Mouse (Mus musculus) hindbrain, embryonic 10.5 days (tissue): ENCODE data around the gene Ap3b1. TPM values are rescaled to one million over a fixed set of nuclear protein-coding genes. Genes with fewer than 3 reads are reported as not detected.
"Not testable (repeated sequence)": the region's sequence is repeated elsewhere in the genome, so short reads cannot be mapped to it uniquely, and the experiment has no call there.

Source experiments
- DNase-seq: peaks from one replicate; pipeline ENCODE4 v3.0.0-alpha.2; 2017; ENCODE audit warnings: low spot score
- H3K27ac ChIP-seq: fragments of 300-500 bp; sonication (generic); 2 replicates; pipeline ENCODE4 v1.5.1; 2016; ENCODE audit warnings: mild to moderate bottlenecking, moderate library complexity
- H3K27me3 ChIP-seq: fragments of 300-500 bp; sonication (generic); 2 replicates; pipeline ENCODE4 v1.6.1; 2016; ENCODE audit warnings: mild to moderate bottlenecking; ENCODE audit not compliant: poor library complexity, insufficient read depth, severe bottlenecking
- H3K36me3 ChIP-seq: fragments of 300-500 bp; sonication (generic); 2 replicates; pipeline ENCODE4 v1.6.1; 2016; ENCODE audit warnings: mild to moderate bottlenecking, moderate library complexity
- H3K4me1 ChIP-seq: fragments of 300-500 bp; sonication (generic); replicated peaks from 2 replicates; pipeline ENCODE4 v1.6.1; 2016; ENCODE audit warnings: mild to moderate bottlenecking
- H3K4me3 ChIP-seq: fragments of 300-500 bp; sonication (generic); 2 replicates; pipeline ENCODE4 v1.5.1; 2016; ENCODE audit warnings: mild to moderate bottlenecking, moderate library complexity
- H3K9me3 ChIP-seq: fragments of 300-500 bp; sonication (generic); 2 replicates; pipeline ENCODE4 v1.6.1; 2016; ENCODE audit warnings: mild to moderate bottlenecking, moderate library complexity
- WGBS: fragments of 180-500 bp; shearing (Covaris S2); methylation state at CpG from one replicate; pipeline ENCODE4 v1.1.7; 2016; 5-methylcytosine and 5-hydroxymethylcytosine counted together
- polyA plus RNA-seq: library from polyadenylated mRNA; unstranded; fragments of >200 nt; fragmentation: Nextera tagmentation; extraction: Ambion mirVana; gene quantifications from 2 replicates; pipeline ENCODE4 v1.2.1, GENCODE M21; 2016

Gene Ap3b1
- polyA plus RNA-seq, result 32.7 and 36.8 TPM in 2 replicates

- peaks cover 4% of the 10 kb centered on the region; the same call in 1 of the 2 replicates for H3K36me3 ChIP-seq
- H3K9me3 ChIP-seq, result no peaks in the 10 kb centered on the region
- peaks cover 25% of the 10 kb centered on the region for H3K4me1 ChIP-seq
- H3K27me3 ChIP-seq, result no peaks in the 10 kb centered on the region
- peak; percentile 91 for DNase-seq
- peak within 1 kb of the TSS; percentile 83 for H3K4me3 ChIP-seq
- H3K27ac ChIP-seq, result peak within 1 kb of the TSS; percentile 94
- under 1% methylated on average over 79 of the region's 79 CpGs for WGBS
Measured at GRCm38 (mm10) chr13:94358401-94359265, at the start of gene Ap3b1. Ap3b1 (plus strand) TSS chr13:94358960.

GRCm38 (mm10) chr13:94312812-94313211 lies 45.9 kb upstream of the Ap3b1 start:
- H3K4me1 ChIP-seq, H3K4me3 ChIP-seq, DNase-seq, H3K36me3 ChIP-seq, H3K27me3 ChIP-seq, H3K9me3 ChIP-seq, H3K27ac ChIP-seq: not testable (repeated sequence)
- 94% methylated on average over 8 of the region's 8 CpGs for WGBS

GRCm38 (mm10) chr13:94316975-94317511 lies 41.7 kb upstream of the Ap3b1 start:
- H3K9me3 ChIP-seq, result peaks cover 8% of the 10 kb centered on the region; the same call in 1 of the 2 replicates
- no peak for DNase-seq
- no peak overlapping the region for H3K27ac ChIP-seq
- H3K4me1 ChIP-seq, result peaks cover 7% of the 10 kb centered on the region
- H3K36me3 ChIP-seq, result no peaks in the 10 kb centered on the region
- H3K4me3 ChIP-seq, result no peak overlapping the region
- 57% methylated on average over 10 of the region's 10 CpGs for WGBS
- H3K27me3 ChIP-seq, result no peaks in the 10 kb centered on the region

GRCm38 (mm10) chr13:94321094-94321792 lies 37.5 kb upstream of the Ap3b1 start:
- no peak overlapping the region for H3K4me3 ChIP-seq
- H3K27me3 ChIP-seq, result no peaks in the 10 kb centered on the region
- DNase-seq, result no peak
- 85% methylated on average over 1 of the region's 1 CpGs for WGBS
- H3K9me3 ChIP-seq, result peaks cover 21% of the 10 kb centered on the region; the same call in 1 of the 2 replicates
- H3K4me1 ChIP-seq, result peaks cover 7% of the 10 kb centered on the region
- no peak overlapping the region for H3K27ac ChIP-seq
- H3K36me3 ChIP-seq, result no peaks in the 10 kb centered on the region

- 90% methylated on average over 4 of the region's 4 CpGs for whole genome bisulfite sequencing
- peaks cover 2% of the 10 kb centered on the region; the same call in 1 of the 2 replicates for H3K4me1 ChIP-seq
Measured at GRCm38 (mm10) chr13:94322475-94322874, 36.3 kb upstream of the Ap3b1 start.

GRCm38 (mm10) chr13:94328063-94328462 lies 30.7 kb upstream of the Ap3b1 start:
- DNase-seq, result no peak
- Histone ChIP-seq H3K4me1 (no peaks in the 10 kb centered on the region), H3K36me3 (no peaks in the 10 kb centered on the region), H3K4me3 (no peak overlapping the region), H3K27me3 (no peaks in the 10 kb centered on the region), H3K27ac (no peak overlapping the region), H3K9me3 (peaks cover 13% of the 10 kb centered on the region; the same call in 1 of the 2 replicates)
- 70% methylated on average over 3 of the region's 3 CpGs for WGBS

More at GRCm38 (mm10) chr13:94322475-94322874, 36.3 kb upstream of the Ap3b1 start:
- Histone ChIP-seq H3K27ac (no peak overlapping the region), H3K9me3 (peaks cover 21% of the 10 kb centered on the region; the same call in 1 of the 2 replicates), H3K27me3 (no peaks in the 10 kb centered on the region), H3K4me3 (no peak overlapping the region), H3K36me3 (no peaks in the 10 kb centered on the region)
- DNase-seq, result no peak

GRCm38 (mm10) chr13:94329005-94329404 lies 29.8 kb upstream of the Ap3b1 start:
- H3K27ac ChIP-seq, H3K27me3 ChIP-seq, H3K9me3 ChIP-seq, H3K4me1 ChIP-seq, H3K4me3 ChIP-seq, DNase-seq, H3K36me3 ChIP-seq: not testable (repeated sequence)
- 89% methylated on average over 6 of the region's 6 CpGs for WGBS

GRCm38 (mm10) chr13:94330392-94330979 lies 28.3 kb upstream of the Ap3b1 start:
- H3K36me3 ChIP-seq, result no peaks in the 10 kb centered on the region
- DNase-seq, result no peak
- WGBS, result 91% methylated on average over 3 of the region's 3 CpGs

GRCm38 (mm10) chr13:94338357-94338756 lies 20.4 kb upstream of the Ap3b1 start:
- Histone ChIP-seq H3K9me3 (no peaks in the 10 kb centered on the region), H3K36me3 (no peaks in the 10 kb centered on the region), H3K4me1 (no peaks in the 10 kb centered on the region), H3K27ac (no peak overlapping the region), H3K4me3 (no peak overlapping the region), H3K27me3 (no peaks in the 10 kb centered on the region)
- DNase-seq, result no peak
- 89% methylated on average over 3 of the region's 3 CpGs for WGBS

More at GRCm38 (mm10) chr13:94330392-94330979, 28.3 kb upstream of the Ap3b1 start:
- H3K27ac ChIP-seq, result no peak overlapping the region
- H3K9me3 ChIP-seq, result no peaks in the 10 kb centered on the region
- no peaks in the 10 kb centered on the region for H3K27me3 ChIP-seq
- H3K4me3 ChIP-seq, result no peak overlapping the region
- no peaks in the 10 kb centered on the region for H3K4me1 ChIP-seq

- Histone ChIP-seq H3K4me3 (no peak overlapping the region), H3K36me3 (no peaks in the 10 kb centered on the region), H3K27ac (no peak overlapping the region), H3K4me1 (no peaks in the 10 kb centered on the region), H3K9me3 (no peaks in the 10 kb centered on the region), H3K27me3 (no peaks in the 10 kb centered on the region)
- WGBS, result 87% methylated on average over 5 of the region's 5 CpGs
- no peak for DNase-seq
Measured at GRCm38 (mm10) chr13:94343192-94343591, 15.6 kb upstream of the Ap3b1 start.

- 95% methylated on average over 14 of the region's 14 CpGs for WGBS
Measured at GRCm38 (mm10) chr13:94344600-94344999, 14.2 kb upstream of the Ap3b1 start.

GRCm38 (mm10) chr13:94354584-94354983 lies 4.2 kb upstream of the Ap3b1 start:
- no peak overlapping the region for H3K4me3 ChIP-seq
- H3K27me3 ChIP-seq, result no peaks in the 10 kb centered on the region
- WGBS, result 81% methylated on average over 3 of the region's 3 CpGs
- H3K27ac ChIP-seq, result no peak overlapping the region
- DNase-seq, result no peak
- H3K36me3 ChIP-seq, result no peaks in the 10 kb centered on the region
- peaks cover 18% of the 10 kb centered on the region for H3K4me1 ChIP-seq
- H3K9me3 ChIP-seq, result no peaks in the 10 kb centered on the region

More at GRCm38 (mm10) chr13:94344600-94344999, 14.2 kb upstream of the Ap3b1 start:
- H3K27me3 ChIP-seq, H3K27ac ChIP-seq, H3K9me3 ChIP-seq, H3K36me3 ChIP-seq, H3K4me1 ChIP-seq, DNase-seq, H3K4me3 ChIP-seq: not testable (repeated sequence)
